Mouse (Mus musculus): ENCODE results near the gene Smarcc2.

GRCm38 (mm10) chr10:128520591-128520990 lies 61.5 kb downstream of the Smarcc2 start:
- no peak for TF ChIP-seq POLR2A (IDR thresholded peaks at IDR 0.05; ENCODE audit: insufficient read depth, low read depth, low read length)
- TF ChIP-seq EP300 (IDR thresholded peaks at IDR 0.05; ENCODE audit: insufficient read depth, low read depth, low read length) = no peak
